23 mouse cellular contexts compared by ENCODE assay signal in genomic region chr10:108815339-108815738, GRCm38 (mm10).
DNase-seq lines count a peak whose midpoint lies in the region; ATAC-seq and TF ChIP-seq lines count a peak whose summit lies in the region.
"Had no signal": no experiment of that assay in that cellular context is flagged by ENCODE, and none has a peak within 500 bp of the region (broad histone marks: within the 10 kb centered on the region; RNA-seq: fewer than 3 reads in every experiment).

No protein-coding gene starts in this region.

- H3K9me3 ChIP-seq in forebrain, embryonic 13.5 days (replicated peaks): no peaks in the 10 kb centered on the region
- no peaks in the 10 kb centered on the region for H3K9me3 ChIP-seq in forebrain, embryonic 16.5 days (ENCODE audit: control insufficient read depth, low read length)
- H3K9me3 ChIP-seq in forebrain, embryonic 15.5 days: no peaks in the 10 kb centered on the region
- H3K9me3 ChIP-seq in forebrain, postnatal 0 days (ENCODE audit: low read length): no peaks in the 10 kb centered on the region
- H3K9me3 ChIP-seq: embryonic facial prominence, embryonic 10.5 days; embryonic facial prominence, embryonic 12.5 days; G1E had no signal

- intact Hi-C loops in left cerebral cortex, adult 2 months (cut with DNase I): no loop called here

- no peak for DNase-seq in forebrain, postnatal 0 days
- DNase-seq in left cerebral cortex, adult 2 months (ENCODE audit: extremely low spot score in 1 of 2, low spot score in 2 of 2): no peak
- DNase-seq in left cerebral cortex, adult 9 months (ENCODE audit: low spot score in 2 of 2): no peak
- peak; percentile 76 for DNase-seq in brain, embryonic 14.5 days (ENCODE audit: low read depth)
- DNase-seq: adrenal gland, adult 8-10 months; adrenal gland, postnatal 14 days; adrenal gland, postnatal 36 days; B cell, adult 2 months; cerebellum, adult 11 months; cerebellum, adult 18-20 months; cerebellum, adult 8-10 months; cerebellum, adult 9-11 months; cerebellum, postnatal 14 days had no signal

- no peak overlapping the region for H3K9ac ChIP-seq in forebrain, embryonic 13.5 days
- no peak overlapping the region for H3K9ac ChIP-seq in forebrain, embryonic 16.5 days (replicated peaks; ENCODE audit: low read depth, low read length)
- no peak overlapping the region for H3K9ac ChIP-seq in forebrain, embryonic 15.5 days (replicated peaks)
- no peak overlapping the region for H3K9ac ChIP-seq in forebrain, postnatal 0 days
- H3K9ac ChIP-seq: embryonic facial prominence, embryonic 12.5 days had no signal

- no peaks in the 10 kb centered on the region for H3K36me3 ChIP-seq in forebrain, embryonic 13.5 days (ENCODE audit: poor library complexity, severe bottlenecking)
- no peaks in the 10 kb centered on the region for H3K36me3 ChIP-seq in forebrain, embryonic 16.5 days (ENCODE audit: control insufficient read depth, insufficient read depth)
- H3K36me3 ChIP-seq in forebrain, embryonic 15.5 days: no peaks in the 10 kb centered on the region
- no peaks in the 10 kb centered on the region for H3K36me3 ChIP-seq in forebrain, postnatal 0 days (ENCODE audit: insufficient read depth)
- H3K36me3 ChIP-seq: embryonic facial prominence, embryonic 10.5 days; embryonic facial prominence, embryonic 12.5 days; G1E had no signal

- no peak overlapping the region for H3K4me2 ChIP-seq in forebrain, embryonic 13.5 days
- H3K4me2 ChIP-seq in forebrain, embryonic 16.5 days (ENCODE audit: low read length): no peak overlapping the region
- no peak overlapping the region for H3K4me2 ChIP-seq in forebrain, embryonic 15.5 days (replicated peaks)
- H3K4me2 ChIP-seq in forebrain, postnatal 0 days (ENCODE audit: low read depth): no peak overlapping the region
- H3K4me2 ChIP-seq: embryonic facial prominence, embryonic 12.5 days had no signal

- no peak for TF ChIP-seq POLR2A in brain, embryonic 14.5 days (IDR thresholded peaks at IDR 0.05; ENCODE audit: borderline replicate concordance, extremely low read depth, insufficient read depth, insufficient read length, poor library complexity, severe bottlenecking)

- no peaks in the 10 kb centered on the region for H3K27me3 ChIP-seq in forebrain, embryonic 13.5 days
- H3K27me3 ChIP-seq in forebrain, embryonic 16.5 days (replicated peaks; ENCODE audit: control insufficient read depth, insufficient read depth, low read length): no peaks in the 10 kb centered on the region
- no peaks in the 10 kb centered on the region for H3K27me3 ChIP-seq in forebrain, embryonic 15.5 days
- no peaks in the 10 kb centered on the region for H3K27me3 ChIP-seq in forebrain, postnatal 0 days (ENCODE audit: insufficient read depth, low read length)
- H3K27me3 ChIP-seq: CH12.LX; embryonic facial prominence, embryonic 12.5 days had no signal

- H3K27ac ChIP-seq in forebrain, embryonic 13.5 days: no peak overlapping the region
- no peak overlapping the region for H3K27ac ChIP-seq in forebrain, embryonic 16.5 days (ENCODE audit: low read length)
- H3K27ac ChIP-seq in forebrain, embryonic 15.5 days (replicated peaks): 0 out of 2 replicates have a peak overlapping the region, but pooled peaks have one; percentile 27
- H3K27ac ChIP-seq in forebrain, postnatal 0 days (ENCODE audit: low read depth, low read length): no peak overlapping the region
- peak overlapping the region; percentile 26; the same call in 1 of the 2 replicates for H3K27ac ChIP-seq in left cerebral cortex, adult 2 months
- H3K27ac ChIP-seq: embryonic facial prominence, embryonic 10.5 days; embryonic facial prominence, embryonic 12.5 days had no signal

- TF ChIP-seq CTCF in forebrain, postnatal 0 days (IDR thresholded peaks at IDR 0.05; ENCODE audit: low read depth): no peak
- TF ChIP-seq CTCF in left cerebral cortex, adult 2 months (IDR thresholded peaks at IDR 0.05): no peak
- no peak for TF ChIP-seq CTCF in brain, embryonic 14.5 days (IDR thresholded peaks at IDR 0.05; ENCODE audit: borderline replicate concordance, extremely low read depth, insufficient read depth, insufficient read length)

- peak; percentile 58 for ATAC-seq in forebrain, embryonic 13.5 days
- no peak; the same call in 1 of the 2 replicates for ATAC-seq in forebrain, embryonic 16.5 days
- ATAC-seq in forebrain, embryonic 15.5 days (replicated peaks): 0 out of 2 replicates have a peak, but pooled peaks have one; percentile 41
- no peak for ATAC-seq in forebrain, postnatal 0 days
- ATAC-seq: activated CD4-positive, CD25-positive, alpha-beta regulatory T cell, adult 4 months; CD4-positive, CD25-positive, alpha-beta regulatory T cell, adult 4 months; Patski had no signal

- H3K4me1 ChIP-seq in forebrain, embryonic 13.5 days: peaks cover 4% of the 10 kb centered on the region
- peaks cover 3% of the 10 kb centered on the region; the same call in 1 of the 2 replicates for H3K4me1 ChIP-seq in forebrain, embryonic 16.5 days (replicated peaks; ENCODE audit: control insufficient read depth, insufficient read depth, low read length)
- H3K4me1 ChIP-seq in forebrain, embryonic 15.5 days: peaks cover 5% of the 10 kb centered on the region
- H3K4me1 ChIP-seq in forebrain, postnatal 0 days (ENCODE audit: insufficient read depth): no peaks in the 10 kb centered on the region
- H3K4me1 ChIP-seq: embryonic facial prominence, embryonic 10.5 days; embryonic facial prominence, embryonic 12.5 days had no signal

- no peak overlapping the region for H3K4me3 ChIP-seq in forebrain, embryonic 13.5 days
- no peak overlapping the region for H3K4me3 ChIP-seq in forebrain, embryonic 16.5 days (replicated peaks; ENCODE audit: low read length)
- no peak overlapping the region for H3K4me3 ChIP-seq in forebrain, embryonic 15.5 days
- no peak overlapping the region for H3K4me3 ChIP-seq in forebrain, postnatal 0 days (ENCODE audit: low read depth, low read length)
- H3K4me3 ChIP-seq in left cerebral cortex, adult 2 months: no peak overlapping the region
- H3K4me3 ChIP-seq: embryonic facial prominence, embryonic 10.5 days; embryonic facial prominence, embryonic 12.5 days had no signal

- 52% methylated on average over 6 of the region's 6 CpGs for WGBS in forebrain, embryonic 13.5 days
- 30% methylated on average over 6 of the region's 6 CpGs for WGBS in forebrain, embryonic 16.5 days
- WGBS in forebrain, embryonic 15.5 days: 32% methylated on average over 6 of the region's 6 CpGs
- 38% methylated on average over 6 of the region's 6 CpGs for WGBS in forebrain, postnatal 0 days

Comparison
In these comparisons a context has a peak if more than half of its experiments do, and no peak if none do; other contexts are left out.
1. ATAC-seq: peak in forebrain, embryonic 13.5 days (single experiment) and forebrain, embryonic 15.5 days (single experiment); none in forebrain, embryonic 16.5 days (single experiment) and forebrain, postnatal 0 days (single experiment).
2. H3K27ac ChIP-seq: peak in forebrain, embryonic 15.5 days (single experiment) and left cerebral cortex, adult 2 months (single experiment); none in forebrain, embryonic 13.5 days (single experiment), forebrain, embryonic 16.5 days (single experiment) and forebrain, postnatal 0 days (single experiment).